Mouse (Mus musculus) myocyte (in vitro differentiated cells): ENCODE measurements around the gene Daxx.
"Not testable (repeated sequence)": the region's sequence is repeated elsewhere in the genome, so short reads cannot be mapped to it uniquely, and the experiment has no call there.

ENCODE experiments used
- MAX ChIP-seq: IDR thresholded peaks from one replicate; pipeline ENCODE4 v1.6.1; 2011; ENCODE audit warnings: low read depth, mild to moderate bottlenecking, control low read depth
- MYOD1 ChIP-seq, 3 experiments: IDR thresholded peaks; one replicate each; pipeline ENCODE4 v1.6.1; 2011; ENCODE audit warnings: control low read depth in 2 of 3, low read depth in 2 of 3, mild to moderate bottlenecking in 2 of 3, moderate library complexity in 1 of 3; ENCODE audit not compliant: insufficient read length in 2 of 3, control insufficient read depth in 1 of 3
- MYOG ChIP-seq, 3 experiments: IDR thresholded peaks; one replicate each; pipeline ENCODE4 v1.6.1; 2011; ENCODE audit warnings: control low read depth in 2 of 3, low read depth in 2 of 3, mild to moderate bottlenecking in 2 of 3; ENCODE audit not compliant: insufficient read length in 2 of 3, control insufficient read depth in 1 of 3, insufficient read depth in 1 of 3
- POLR2A ChIP-seq: IDR thresholded peaks from one replicate; pipeline ENCODE4 v1.6.1; 2011; ENCODE audit warnings: low read depth, mild to moderate bottlenecking, control low read depth, moderate library complexity; ENCODE audit not compliant: insufficient read length
- POLR2AphosphoS2 ChIP-seq: IDR thresholded peaks from one replicate; pipeline ENCODE4 v1.6.1; 2011; ENCODE audit warnings: low read depth, control low read depth; ENCODE audit not compliant: insufficient read length
- USF1 ChIP-seq: IDR thresholded peaks from one replicate; pipeline ENCODE4 v1.6.1; 2011; ENCODE audit warnings: low read depth, mild to moderate bottlenecking, control low read depth, moderate library complexity

GRCm38 (mm10) chr17:33893011-33893410 is 16.2 kb upstream of the Daxx start:
- TF ChIP-seq POLR2A; MAX; POLR2AphosphoS2; MYOD1 (IDR thresholded peaks at IDR 0.05; ENCODE audit: control insufficient read depth in 1 of 3, insufficient read length in 2 of 3, low read depth in 2 of 3); MYOG (IDR thresholded peaks at IDR 0.05; ENCODE audit: control insufficient read depth in 1 of 3, insufficient read depth in 1 of 3, insufficient read length in 2 of 3, low read depth in 2 of 3); USF1: not testable (repeated sequence)
